Mouse (Mus musculus) heart, postnatal 0 days (tissue): ENCODE measurements at regions not wholly inside any gene's neighbourhood (a gene's known extent, or its start where the extent isn't known, plus 50 kb on each side); places are given as distances from the start of the nearest gene placed in this dataset.

Source experiments
- ATAC-seq: fragments of 200-750 bp; cut with Nextera tagmentation; 2 replicates; pipeline ENCODE4 v1.8.0; 2017; ENCODE audit warnings: low read depth, moderate number of reproducible peaks, moderate library complexity; ENCODE audit not compliant: insufficient read depth
- DNase-seq: peaks from one replicate; pipeline ENCODE4 v3.0.0-alpha.2; 2016; ENCODE audit warnings: low spot score
- H3K27ac ChIP-seq: fragments of 300-500 bp; sonication (generic); 2 replicates; pipeline ENCODE4 v1.5.1; 2014; ENCODE audit warnings: low read depth, mild to moderate bottlenecking
- H3K27me3 ChIP-seq: fragments of 300-500 bp; sonication (generic); 2 replicates; pipeline ENCODE4 v1.6.1; 2014; ENCODE audit warnings: low read length, mixed read lengths; ENCODE audit not compliant: control insufficient read depth, insufficient read depth
- H3K36me3 ChIP-seq: fragments of 300-500 bp; sonication (generic); replicated peaks from 2 replicates; pipeline ENCODE4 v1.6.1; 2014; ENCODE audit warnings: low read length, mixed read lengths; ENCODE audit not compliant: control insufficient read depth, insufficient read depth
- H3K4me1 ChIP-seq: fragments of 300-500 bp; sonication (generic); 2 replicates; pipeline ENCODE4 v1.6.1; 2014; ENCODE audit warnings: antibody characterized with exemption; ENCODE audit not compliant: control insufficient read depth, insufficient read depth
- H3K4me2 ChIP-seq: fragments of 300-500 bp; sonication (generic); 2 replicates; pipeline ENCODE4 v1.6.1; 2014; ENCODE audit warnings: low read depth, mild to moderate bottlenecking, low read length, moderate library complexity
- H3K4me3 ChIP-seq: fragments of 300-500 bp; sonication (generic); 2 replicates; pipeline ENCODE4 v1.5.1; 2014; ENCODE audit warnings: low read depth, low read length
- H3K9ac ChIP-seq: fragments of 300-500 bp; sonication (generic); replicated peaks from 2 replicates; pipeline ENCODE4 v1.6.1; 2014; ENCODE audit warnings: low read depth, low read length, mixed read lengths
- H3K9me3 ChIP-seq: fragments of 300-500 bp; sonication (generic); replicated peaks from 2 replicates; pipeline ENCODE4 v1.6.1; 2016; ENCODE audit warnings: low read length; ENCODE audit not compliant: control insufficient read depth
- CTCF ChIP-seq: IDR thresholded peaks from 2 replicates; pipeline ENCODE4 v1.5.1; 2016; ENCODE audit warnings: antibody characterized with exemption, control low read depth, low read depth
- EP300 ChIP-seq: IDR thresholded peaks from 2 replicates; pipeline ENCODE4 v1.6.1; 2016; ENCODE audit warnings: antibody characterized with exemption, low read depth
- WGBS: fragments of 180-500 bp; shearing (Covaris S2); extraction: QIAGEN DNeasy Blood & Tissue Kit; methylation state at CpG from one replicate; pipeline ENCODE4 v1.1.7; 2014; 5-methylcytosine and 5-hydroxymethylcytosine counted together

DNA sequence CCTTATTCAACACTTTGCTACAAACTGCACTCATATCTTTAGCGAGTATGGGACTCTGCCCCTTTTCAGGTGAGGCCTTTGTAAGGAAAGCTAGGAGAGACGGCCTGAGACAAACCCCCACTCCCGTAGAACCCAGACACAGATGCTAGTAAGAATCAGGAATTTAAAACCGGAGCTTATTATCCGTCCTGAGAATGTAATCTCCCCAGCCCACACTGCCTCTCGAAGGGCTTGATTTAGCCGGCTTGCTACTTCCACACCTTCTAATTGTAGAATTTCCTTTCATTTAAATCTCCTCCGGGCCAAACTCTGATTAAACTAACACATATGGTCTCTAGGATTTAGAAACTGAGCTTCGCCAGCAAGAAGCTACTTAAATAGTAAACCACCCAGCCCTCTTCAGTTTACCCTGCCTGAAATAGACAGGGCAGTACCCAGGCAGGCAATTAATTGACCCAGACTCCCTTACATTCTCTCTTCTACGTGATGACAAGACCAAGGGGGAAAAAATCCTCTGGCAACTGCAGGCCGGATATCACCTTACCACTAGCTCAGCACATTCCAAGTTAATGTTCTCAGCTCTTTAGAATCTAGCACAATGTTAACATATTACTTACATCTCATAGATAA, 136.9 kb upstream of the B3galt2 start:
- 0 out of 2 replicates have a peak overlapping the region, but pooled peaks have one; percentile 30 for H3K9ac ChIP-seq
- peak overlapping the region; percentile 55 for H3K27ac ChIP-seq
- no peaks in the 10 kb centered on the region for H3K9me3 ChIP-seq
- DNase-seq (peak; percentile 38), ATAC-seq (peak; percentile 39; the same call in 1 of the 2 replicates)
- no peak for TF ChIP-seq CTCF
- no peak for TF ChIP-seq EP300
- 0 out of 2 replicates have a peak overlapping the region, but pooled peaks have one; percentile 4 for H3K4me3 ChIP-seq
- no peaks in the 10 kb centered on the region for H3K36me3 ChIP-seq
- WGBS: 17% methylated on average over 11 of the region's 11 CpGs
- peaks cover 10% of the 10 kb centered on the region for H3K4me1 ChIP-seq
- H3K27me3 ChIP-seq: no peaks in the 10 kb centered on the region
- peak overlapping the region; percentile 46 for H3K4me2 ChIP-seq

DNA sequence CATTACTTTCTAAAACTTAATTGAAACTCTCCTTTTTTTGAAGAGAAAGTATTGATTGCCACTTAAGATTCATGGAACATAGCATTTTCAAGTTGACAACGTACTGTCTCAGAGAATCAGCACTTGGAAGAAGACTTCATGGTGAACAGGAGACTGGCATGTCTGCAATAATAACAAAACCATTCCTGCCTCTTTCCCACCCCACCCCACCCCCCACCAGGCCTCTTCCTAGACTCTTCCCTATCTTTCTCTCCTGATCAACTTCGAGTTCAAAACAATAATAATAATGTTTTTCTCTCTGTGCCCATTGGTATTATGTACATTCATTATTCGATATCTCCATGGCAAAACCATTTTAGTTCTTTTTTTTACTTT, 136.4 kb upstream of the B3galt2 start:
- Histone ChIP-seq H3K36me3 (no peaks in the 10 kb centered on the region), H3K27me3 (no peaks in the 10 kb centered on the region), H3K4me1 (peaks cover 10% of the 10 kb centered on the region), H3K27ac (no peak overlapping the region), H3K4me3 (no peak overlapping the region), H3K9me3 (no peaks in the 10 kb centered on the region), H3K4me2 (no peak overlapping the region), H3K9ac (no peak overlapping the region)
- 47% methylated on average over 3 of the region's 3 CpGs for WGBS
- ATAC-seq (no peak), DNase-seq (no peak)
- TF ChIP-seq EP300: no peak

DNA sequence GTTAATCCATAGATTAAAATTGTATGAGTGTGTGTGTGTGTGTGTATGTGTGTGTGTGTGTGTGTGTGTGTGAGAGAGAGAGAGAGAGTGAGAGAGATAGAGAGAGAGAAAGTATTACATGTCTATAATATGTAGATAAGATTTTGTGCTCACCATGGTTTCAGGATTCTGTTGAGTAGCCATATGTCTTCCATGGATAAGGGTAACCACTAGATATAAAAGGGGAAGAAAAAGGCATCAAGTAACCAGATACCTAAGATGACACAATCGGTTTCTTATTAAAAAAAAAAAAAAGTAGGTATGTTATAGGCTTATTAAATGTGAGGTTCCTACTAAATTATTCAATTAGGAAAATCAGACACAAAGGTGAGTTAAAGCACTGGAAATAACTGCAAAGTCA, 135.1 kb upstream of the B3galt2 start:
- no peak overlapping the region for H3K4me2 ChIP-seq
- no peaks in the 10 kb centered on the region for H3K27me3 ChIP-seq
- no peak for ATAC-seq
- no peak overlapping the region for H3K4me3 ChIP-seq
- TF ChIP-seq CTCF: no peak
- TF ChIP-seq EP300: no peak
- 83% methylated on average over 1 of the region's 1 CpGs for WGBS
- H3K9me3 ChIP-seq: no peaks in the 10 kb centered on the region
- no peak for DNase-seq
- no peak overlapping the region for H3K27ac ChIP-seq
- H3K9ac ChIP-seq: no peak overlapping the region
- peaks cover 10% of the 10 kb centered on the region for H3K4me1 ChIP-seq
- no peaks in the 10 kb centered on the region for H3K36me3 ChIP-seq

DNA sequence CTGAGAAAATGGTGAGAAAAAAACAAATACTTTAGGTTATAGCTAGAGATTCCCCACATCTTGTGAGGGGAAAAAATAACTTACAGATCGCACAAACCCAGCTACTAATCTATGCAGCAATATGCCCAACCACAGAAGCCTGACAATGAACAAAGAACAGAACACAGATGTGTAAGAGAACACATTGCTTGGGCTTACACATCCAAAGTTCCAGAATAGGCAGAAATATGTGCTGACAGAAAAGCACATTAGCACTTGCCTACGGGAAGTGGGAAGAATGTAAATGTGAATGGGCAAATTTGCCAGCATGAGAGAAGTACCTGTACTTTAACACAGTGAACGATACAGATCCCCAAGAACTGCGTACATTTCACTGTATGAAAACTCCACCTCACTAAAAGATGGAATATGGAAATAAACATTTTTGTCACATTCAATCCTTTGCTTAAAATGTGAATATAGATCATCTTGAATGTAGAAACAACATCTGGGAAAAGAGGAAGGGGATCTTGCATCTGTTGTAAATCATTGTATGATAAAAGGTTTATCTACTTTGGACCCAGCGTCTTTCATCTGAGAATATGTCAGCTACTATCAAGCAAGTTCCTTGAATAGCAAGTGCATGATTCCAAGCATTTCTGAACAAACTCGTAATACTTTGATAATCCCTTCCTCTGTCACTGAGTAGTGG, 116.5 kb upstream of the B3galt2 start:
- ATAC-seq: no peak; the same call in 1 of the 2 replicates
- 33% methylated on average over 6 of the region's 6 CpGs for WGBS
- 0 out of 2 replicates have a peak overlapping the region, but pooled peaks have one; percentile 1 for H3K27ac ChIP-seq

DNA sequence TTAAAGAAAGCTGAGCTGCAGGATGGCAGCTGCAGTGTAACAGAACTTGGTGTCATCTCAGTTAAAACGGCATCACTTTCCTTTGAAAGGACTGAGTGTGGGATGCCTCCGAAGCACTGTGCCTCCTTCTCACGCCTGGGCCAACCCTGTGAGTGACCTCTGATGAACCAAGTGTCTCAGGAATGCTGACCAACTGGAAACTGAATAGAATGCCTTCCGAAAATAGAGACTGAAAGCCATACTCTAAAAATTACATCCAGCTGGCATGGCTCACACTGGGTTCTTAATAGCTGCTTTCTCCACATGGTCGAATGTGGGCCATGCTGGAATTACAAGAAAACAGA, 116.0 kb upstream of the B3galt2 start:
- 21% methylated on average over 5 of the region's 5 CpGs for WGBS
- peak; percentile 47 for DNase-seq
- H3K4me3 ChIP-seq: no peak overlapping the region
- TF ChIP-seq EP300: no peak
- TF ChIP-seq CTCF: no peak
- H3K4me2 ChIP-seq: no peak overlapping the region
- H3K4me1 ChIP-seq: peaks cover 5% of the 10 kb centered on the region; the same call in 1 of the 2 replicates
- ATAC-seq: peak; percentile 78
- no peaks in the 10 kb centered on the region for H3K36me3 ChIP-seq
- peak overlapping the region; percentile 1; the same call in 1 of the 2 replicates for H3K27ac ChIP-seq
- no peak overlapping the region for H3K9ac ChIP-seq
- no peaks in the 10 kb centered on the region for H3K27me3 ChIP-seq
- no peaks in the 10 kb centered on the region for H3K9me3 ChIP-seq

More for the DNA sequence above, 116.5 kb upstream of the B3galt2 start:
- no peak overlapping the region for H3K4me2 ChIP-seq
- peaks cover 5% of the 10 kb centered on the region; the same call in 1 of the 2 replicates for H3K4me1 ChIP-seq
- no peak overlapping the region for H3K9ac ChIP-seq
- no peaks in the 10 kb centered on the region for H3K36me3 ChIP-seq
- DNase-seq: no peak
- H3K27me3 ChIP-seq: no peaks in the 10 kb centered on the region
- no peak for TF ChIP-seq CTCF
- no peak for TF ChIP-seq EP300
- H3K9me3 ChIP-seq: no peaks in the 10 kb centered on the region
- H3K4me3 ChIP-seq: no peak overlapping the region

DNA sequence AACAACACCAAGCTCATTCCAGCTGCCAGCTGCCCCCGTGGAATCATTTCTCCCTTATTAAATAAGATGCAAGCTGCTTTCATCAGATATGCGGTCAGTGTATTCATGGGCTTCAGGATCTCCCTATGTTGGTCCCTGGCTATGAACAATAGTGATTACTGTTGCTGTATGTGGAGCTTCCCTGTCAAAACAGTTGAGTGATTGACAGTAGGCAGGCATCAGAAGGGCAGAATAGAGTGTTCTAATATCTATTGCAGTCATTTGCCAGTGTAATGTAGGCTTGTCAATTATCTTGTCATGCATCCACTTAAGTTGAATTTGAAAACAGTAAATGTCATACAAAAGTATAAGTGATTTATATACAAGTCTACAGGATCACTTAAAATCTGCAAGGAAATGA, 100.2 kb upstream of the B3galt2 start:
- Histone ChIP-seq H3K4me1 (peaks cover 7% of the 10 kb centered on the region; the same call in 1 of the 2 replicates), H3K4me3 (no peak overlapping the region), H3K4me2 (no peak overlapping the region), H3K9me3 (no peaks in the 10 kb centered on the region), H3K27me3 (no peaks in the 10 kb centered on the region), H3K36me3 (no peaks in the 10 kb centered on the region), H3K27ac (no peak overlapping the region), H3K9ac (no peak overlapping the region)
- no peak for TF ChIP-seq EP300
- no peak for TF ChIP-seq CTCF
- 84% methylated on average over 2 of the region's 2 CpGs for WGBS
- ATAC-seq (no peak), DNase-seq (no peak)
